Mouse (Mus musculus) spleen, adult 10 weeks (tissue): ENCODE measurements around the gene Trpm2. TPM values are rescaled to one million over a fixed set of nuclear protein-coding genes. Genes with fewer than 3 reads are reported as not detected.

Source experiments
- polyA plus RNA-seq: library from polyadenylated mRNA; stranded (reverse); fragments of 350-450 nt; fragmentation: Illumina TruSeq; extraction: RNeasy Lipid Tissue Mini Kit (QIAGEN cat#74804); gene quantifications from one replicate; pipeline ENCODE4 v1.2.3, GENCODE M21; 2015; ENCODE audit warnings: low replicate concordance; ENCODE audit not compliant: insufficient read depth

Gene Trpm2
- polyA plus RNA-seq, result 66.5 TPM

GRCm38 (mm10) chr10:77970481-77970880 is at the start of gene Trpm2:
Gene Trpm2, minus strand, starts transcription at chr10:77970563.

GRCm38 (mm10) chr10:78009945-78010293 is 39.6 kb upstream of the Trpm2 start, which contains the start of gene Pfkl:
Gene Pfkl, minus strand, starts transcription at chr10:78010083.

GRCm38 (mm10) chr10:77978351-77979350 is 8.3 kb upstream of the Trpm2 start, which contains the start of gene 1810043G02Rik:
Gene 1810043G02Rik, plus strand, starts transcription at chr10:77978524.

GRCm38 (mm10) chr10:77902211-77902893 is 68.0 kb downstream of the Trpm2 start, which contains the start of gene Lrrc3:
Gene Lrrc3, minus strand, starts transcription at chr10:77902536.

GRCm38 (mm10) chr10:77861675-77862074 is 108.7 kb downstream of the Trpm2 start, which contains the start of gene Gm3285:
Gene Gm3285, plus strand, starts transcription at chr10:77861975.

Other genes starting within 250 kb of the Trpm2 start
- gene Krtap12-1, start 250.0 kb downstream of the Trpm2 start, polyA plus RNA-seq, result not detected
- gene Gm10100, start 244.1 kb downstream of the Trpm2 start, polyA plus RNA-seq, result not detected
- gene Gm18596, start 227.9 kb downstream of the Trpm2 start, polyA plus RNA-seq, result not detected
- not detected for gene Gm9736, start 219.2 kb downstream of the Trpm2 start, polyA plus RNA-seq
- gene Gm3233, start 210.9 kb downstream of the Trpm2 start, polyA plus RNA-seq, result not detected
- gene Gm3238, start 199.2 kb downstream of the Trpm2 start, polyA plus RNA-seq, result not detected
- gene Gm7138, start 193.6 kb downstream of the Trpm2 start, polyA plus RNA-seq, result not detected
- gene Gm3250, start 188.0 kb downstream of the Trpm2 start, polyA plus RNA-seq, result not detected
- gene Gm7137, start 182.4 kb downstream of the Trpm2 start, polyA plus RNA-seq, result not detected
- not detected for gene Gm9639, start 175.5 kb downstream of the Trpm2 start, polyA plus RNA-seq
- gene Gm19668, start 171.4 kb downstream of the Trpm2 start, polyA plus RNA-seq, result not detected
- not detected for gene Gm9507, start 158.7 kb downstream of the Trpm2 start, polyA plus RNA-seq
- not detected for gene Gm2696, start 155.9 kb downstream of the Trpm2 start, polyA plus RNA-seq
- gene Krtap10-4, start 143.5 kb downstream of the Trpm2 start, polyA plus RNA-seq, result not detected
- not detected for gene Krtap10-10, start 134.6 kb downstream of the Trpm2 start, polyA plus RNA-seq
- gene Gm36176, start 123.8 kb downstream of the Trpm2 start, polyA plus RNA-seq, result not detected
- gene Gm10318, start 117.7 kb downstream of the Trpm2 start, polyA plus RNA-seq, result not detected
- gene Gm3285, start 108.6 kb downstream of the Trpm2 start, polyA plus RNA-seq, result not detected
- gene Lrrc3, start 68.0 kb downstream of the Trpm2 start, polyA plus RNA-seq, result 1.2 TPM
- 4.4 TPM for gene 1810043G02Rik, start 8.0 kb upstream of the Trpm2 start, polyA plus RNA-seq
- 8.5 TPM for gene Pfkl, start 39.5 kb upstream of the Trpm2 start, polyA plus RNA-seq
- gene Dnmt3l, start 71.4 kb upstream of the Trpm2 start, polyA plus RNA-seq, result not detected
- 1.9 TPM for gene Aire, start 73.0 kb upstream of the Trpm2 start, polyA plus RNA-seq
- gene Icosl, start 98.7 kb upstream of the Trpm2 start, polyA plus RNA-seq, result 222 TPM
- 16.5 TPM for gene D10Jhu81e, start 199.2 kb upstream of the Trpm2 start, polyA plus RNA-seq
- 14.7 TPM for gene Pwp2, start 214.6 kb upstream of the Trpm2 start, polyA plus RNA-seq